In genomic region chr14:31191936-31192335, GRCm38 (mm10) we compare ENCODE assay signal across 21 mouse cellular contexts. TPM values are rescaled to one million over a fixed set of nuclear protein-coding genes. Genes with fewer than 3 reads are reported as not detected.
DNase-seq lines count a peak whose midpoint lies in the region; ATAC-seq lines count a peak whose summit lies in the region.
"Had no signal": no experiment of that assay in that cellular context is flagged by ENCODE, and none has a peak within 500 bp of the region (broad histone marks: within the 10 kb centered on the region; RNA-seq: fewer than 3 reads in every experiment).

No protein-coding gene starts in this region.

- peaks cover 76% of the 10 kb centered on the region for H3K4me1 ChIP-seq in heart, embryonic 16.5 days (ENCODE audit: control insufficient read depth, insufficient read depth, low read length)
- H3K4me1 ChIP-seq: limb, embryonic 13.5 days had no signal

- no peak overlapping the region for H3K4me2 ChIP-seq in heart, embryonic 16.5 days (ENCODE audit: low read depth, low read length)
- H3K4me2 ChIP-seq: forebrain, embryonic 12.5 days; hindbrain, embryonic 14.5 days; limb, embryonic 13.5 days; midbrain, embryonic 11.5 days had no signal

- WGBS in heart, embryonic 16.5 days, result 15% methylated on average over 2 of the region's 2 CpGs

- no peak for ATAC-seq in heart, embryonic 16.5 days (replicated peaks; ENCODE audit: extremely low read depth, insufficient read depth, low FRiP score)
- ATAC-seq: activated CD4-positive, CD25-positive, alpha-beta regulatory T cell, adult 4 months; intestine, embryonic 16.5 days; Patski had no signal

- no peak overlapping the region for H3K4me3 ChIP-seq in heart, embryonic 16.5 days (ENCODE audit: low read length)
- H3K4me3 ChIP-seq: forebrain, embryonic 12.5 days; limb, embryonic 13.5 days had no signal

- no peaks in the 10 kb centered on the region for H3K9me3 ChIP-seq in heart, embryonic 16.5 days (replicated peaks; ENCODE audit: control insufficient read depth, low read length)
- H3K9me3 ChIP-seq: forebrain, embryonic 12.5 days; limb, embryonic 13.5 days had no signal

- H3K36me3 ChIP-seq in heart, embryonic 16.5 days (ENCODE audit: control insufficient read depth, insufficient read depth), result peaks cover 54% of the 10 kb centered on the region

- H3K27ac ChIP-seq in heart, embryonic 16.5 days (ENCODE audit: low read length), result peak overlapping the region; percentile 58
- H3K27ac ChIP-seq: forebrain, embryonic 12.5 days; hindbrain, embryonic 14.5 days; kidney, postnatal 0 days; limb, embryonic 13.5 days had no signal

- DNase-seq in cerebellum, adult 9-11 months, result peak; percentile 57
- DNase-seq in cerebellum, adult 8-10 months, result no peak
- no peak for DNase-seq in heart, adult 9 months (ENCODE audit: low spot score in 2 of 2)
- DNase-seq in lung, adult 18-20 months, result peak; percentile 56 to 70
- no peak for DNase-seq in lung, postnatal 4 days
- DNase-seq in lung, postnatal 14 days, result peak; percentile 50
- DNase-seq in neural tube, embryonic 10.5 days (ENCODE audit: extremely low spot score, low spot score), result no peak
- DNase-seq: adrenal gland, postnatal 36 days; B cell, adult 2 months; gastrocnemius, postnatal 14 days; right cerebral cortex, postnatal 14 days; thymus, postnatal 14 days had no signal

- no peaks in the 10 kb centered on the region for H3K27me3 ChIP-seq in heart, embryonic 16.5 days (ENCODE audit: control insufficient read depth, insufficient read depth, low read length)
- H3K27me3 ChIP-seq: forebrain, embryonic 12.5 days; limb, embryonic 13.5 days; Patski had no signal

- 0 out of 2 replicates have a peak overlapping the region, but pooled peaks have one; percentile 16 for H3K9ac ChIP-seq in heart, embryonic 16.5 days (ENCODE audit: low read length)
- H3K9ac ChIP-seq: forebrain, embryonic 12.5 days; hindbrain, embryonic 14.5 days; limb, embryonic 13.5 days had no signal

RNA-seq across cellular contexts. Expression of gene Tnnc1, which starts 16.2 kb away (rescaled TPM):
- polyA plus RNA-seq in heart, embryonic 16.5 days (2015; fragmentation: Nextera tagmentation; extraction: Ambion mirVana), result 4,861 and 5,105 TPM in 2 replicates
- polyA plus RNA-seq: activated CD4-positive, CD25-positive, alpha-beta regulatory T cell, adult 4 months had no signal

RNA-seq across cellular contexts. Expression of gene Stab1, which starts 23.5 kb away (rescaled TPM):
- polyA plus RNA-seq in heart, embryonic 16.5 days (2015; fragmentation: Nextera tagmentation; extraction: Ambion mirVana), result 36.6 and 43.8 TPM in 2 replicates

RNA-seq across cellular contexts. Expression of gene Nisch, which starts 24.8 kb away (rescaled TPM):
- polyA plus RNA-seq in heart, embryonic 16.5 days (2015; fragmentation: Nextera tagmentation; extraction: Ambion mirVana), result 331 and 376 TPM in 2 replicates

RNA-seq across cellular contexts. Expression of gene Sema3g, which starts 25.7 kb away (rescaled TPM):
- 0.97 TPM in 2 replicates for polyA plus RNA-seq in heart, embryonic 16.5 days (2015; fragmentation: Nextera tagmentation; extraction: Ambion mirVana)
- polyA plus RNA-seq: activated CD4-positive, CD25-positive, alpha-beta regulatory T cell, adult 4 months had no signal

RNA-seq across cellular contexts. Expression of gene Phf7, which starts 59.2 kb away (rescaled TPM):
- polyA plus RNA-seq in heart, embryonic 16.5 days (2015; fragmentation: Nextera tagmentation; extraction: Ambion mirVana), result 9.5 TPM in 2 replicates

Comparison
In these comparisons a context has a peak if more than half of its experiments do, and no peak if none do; other contexts are left out.
1. DNase-seq: peak in cerebellum, adult 9-11 months (single experiment), lung, adult 18-20 months (2 of 2) and lung, postnatal 14 days (single experiment); none in cerebellum, adult 8-10 months (single experiment), heart, adult 9 months (0 of 2), lung, postnatal 4 days (0 of 2) and neural tube, embryonic 10.5 days (single experiment).